Mouse (Mus musculus) kidney, adult 2 months (tissue): ENCODE results near the gene Esrrb.

Experiments used
- CTCF ChIP-seq: fragments of 200-500 bp; conservative IDR thresholded peaks from 2 replicates; pipeline ENCODE4 v1.5.1; 2011; ENCODE audit warnings: low read depth, mild to moderate bottlenecking, control low read depth, low read length, moderate library complexity, mixed read lengths; ENCODE audit not compliant: insufficient read depth, insufficient read length
- POLR2A ChIP-seq: fragments of 200-500 bp; IDR thresholded peaks from one replicate; pipeline ENCODE4 v1.6.1; 2011; ENCODE audit warnings: low read depth, low read length, control low read depth

- TF ChIP-seq CTCF, result peak; percentile 79
- TF ChIP-seq POLR2A, result no peak
These were observed 41.8 kb downstream of the Esrrb start for GRCm38 (mm10) chr12:86402718-86403117.
